Mouse (Mus musculus) brown adipose tissue, adult 24 weeks (tissue): ENCODE results near the gene Gcgr. TPM values are rescaled to one million over a fixed set of nuclear protein-coding genes. Genes with fewer than 3 reads are reported as not detected.
"Not testable (repeated sequence)": the region's sequence is repeated elsewhere in the genome, so short reads cannot be mapped to it uniquely, and the experiment has no call there.

Experiments used
- H3K27ac ChIP-seq: fragments of 200-500 bp; replicated peaks from 2 replicates; pipeline ENCODE4 v1.5.1; 2012; ENCODE audit warnings: low read depth, mild to moderate bottlenecking, low read length
- H3K4me1 ChIP-seq: fragments of 200-500 bp; 2 replicates; pipeline ENCODE4 v1.6.1; 2012; ENCODE audit warnings: low read length, mixed read lengths; ENCODE audit not compliant: control insufficient read depth, insufficient read depth, insufficient read length
- H3K4me3 ChIP-seq: fragments of 200-500 bp; 2 replicates; pipeline ENCODE4 v1.5.1; 2012; ENCODE audit warnings: low read depth, mild to moderate bottlenecking, low read length, moderate library complexity; ENCODE audit not compliant: insufficient read depth
- polyA plus RNA-seq: library from polyadenylated mRNA; stranded (reverse); fragments of >200 nt; gene quantifications from 2 replicates; pipeline ENCODE4 v1.2.4, GENCODE M21; 2012; ENCODE audit not compliant: missing spikeins, insufficient read depth, insufficient read length

The Gcgr gene
- polyA plus RNA-seq, 1 experiment: not detected

DNA sequence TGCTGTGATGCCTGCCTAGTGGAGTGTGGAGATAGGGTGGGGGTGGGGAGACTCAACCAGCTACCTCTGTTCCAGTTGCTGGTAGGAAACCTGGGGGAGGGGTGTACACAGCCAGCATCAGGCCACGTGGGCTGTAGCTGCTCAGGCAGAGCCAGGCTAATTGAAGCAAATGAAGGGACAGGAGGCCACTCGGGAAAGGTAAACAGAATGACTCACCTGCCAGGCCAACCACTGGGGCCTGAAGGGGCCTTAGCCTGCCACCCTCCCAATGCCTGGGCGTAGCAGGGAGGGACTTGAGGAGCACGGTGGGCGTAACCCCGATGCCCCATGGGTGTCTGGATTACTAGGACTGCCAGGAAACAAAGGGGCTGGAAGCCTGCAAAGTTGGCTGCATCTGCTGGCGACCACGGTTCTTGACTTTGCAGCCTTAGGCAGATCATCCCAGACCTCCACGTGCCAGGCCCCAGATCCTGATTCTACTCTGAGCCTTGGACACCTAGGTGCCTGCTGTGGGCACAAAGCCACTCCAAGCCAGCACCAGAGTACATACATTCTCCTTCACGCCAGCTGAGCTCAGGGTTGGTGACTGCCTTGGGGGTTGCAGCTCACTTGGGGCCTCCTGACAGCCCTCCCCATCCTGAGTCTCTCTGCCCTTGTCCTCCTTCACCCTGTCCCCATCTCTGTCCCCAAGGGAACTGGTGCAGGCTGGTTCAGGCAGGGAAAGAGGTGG lies 9.0 kb downstream of the Gcgr start:
- Histone ChIP-seq H3K4me3 (no peak overlapping the region), H3K27ac (no peak overlapping the region), H3K4me1 (0 out of 2 replicates have a peak, but pooled peaks cover 3% of the 10 kb centered on the region)

GRCm38 (mm10) chr11:120541907-120542306 lies 11.4 kb downstream of the Gcgr start:
- H3K4me3 ChIP-seq: no peak overlapping the region
- H3K4me1 ChIP-seq: 0 out of 2 replicates have a peak, but pooled peaks cover 3% of the 10 kb centered on the region
- no peak overlapping the region for H3K27ac ChIP-seq

- no peak overlapping the region for H3K4me3 ChIP-seq
- H3K27ac ChIP-seq: no peak overlapping the region
- 0 out of 2 replicates have a peak, but pooled peaks cover 3% of the 10 kb centered on the region for H3K4me1 ChIP-seq
Observed at GRCm38 (mm10) chr11:120542376-120542775, 11.9 kb downstream of the Gcgr start.

DNA sequence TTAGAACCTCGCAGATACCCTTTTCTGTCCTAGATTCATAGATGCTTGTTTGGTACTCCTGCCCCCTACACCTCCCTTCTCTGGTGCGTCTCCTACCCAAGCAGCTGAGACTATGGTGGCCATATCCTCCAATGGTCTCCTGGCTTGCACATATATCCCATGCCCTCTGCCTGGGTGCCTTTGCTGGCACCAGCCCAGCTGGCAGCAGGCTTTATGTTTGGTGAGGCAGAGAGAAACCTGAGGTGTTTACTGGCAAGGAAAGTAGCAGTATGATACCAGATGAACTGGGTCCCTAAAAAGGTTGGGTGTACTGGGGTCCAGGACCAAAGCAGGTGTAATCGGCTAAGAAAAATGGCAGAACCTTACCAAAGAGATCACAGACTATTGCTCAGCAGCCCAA lies 15.5 kb downstream of the Gcgr start:
- no peak overlapping the region for H3K4me3 ChIP-seq
- H3K4me1 ChIP-seq: peaks cover 9% of the 10 kb centered on the region; the same call in 1 of the 2 replicates
- H3K27ac ChIP-seq: no peak overlapping the region

DNA sequence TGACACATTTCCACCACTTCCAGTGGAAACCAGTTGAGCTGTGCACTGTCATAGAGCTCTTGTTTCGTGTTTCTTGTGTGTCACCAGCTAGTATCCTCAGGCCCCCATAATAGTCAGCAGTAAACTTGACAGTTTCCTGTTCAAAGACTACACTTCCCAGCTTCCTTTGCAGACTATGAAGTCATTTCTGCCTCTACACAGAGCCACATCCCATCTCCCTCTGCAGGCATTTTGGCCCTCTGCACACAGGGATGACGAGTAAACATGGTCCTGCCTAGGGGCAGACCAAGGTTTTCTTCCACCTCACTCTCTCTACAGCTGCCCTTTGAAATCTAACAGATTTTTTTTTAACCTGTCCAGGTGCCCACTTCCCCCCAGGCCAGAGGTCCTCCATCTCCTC lies 17.0 kb downstream of the Gcgr start:
- Histone ChIP-seq H3K4me1 (peaks cover 6% of the 10 kb centered on the region; the same call in 1 of the 2 replicates), H3K27ac (no peak overlapping the region), H3K4me3 (no peak overlapping the region)

DNA sequence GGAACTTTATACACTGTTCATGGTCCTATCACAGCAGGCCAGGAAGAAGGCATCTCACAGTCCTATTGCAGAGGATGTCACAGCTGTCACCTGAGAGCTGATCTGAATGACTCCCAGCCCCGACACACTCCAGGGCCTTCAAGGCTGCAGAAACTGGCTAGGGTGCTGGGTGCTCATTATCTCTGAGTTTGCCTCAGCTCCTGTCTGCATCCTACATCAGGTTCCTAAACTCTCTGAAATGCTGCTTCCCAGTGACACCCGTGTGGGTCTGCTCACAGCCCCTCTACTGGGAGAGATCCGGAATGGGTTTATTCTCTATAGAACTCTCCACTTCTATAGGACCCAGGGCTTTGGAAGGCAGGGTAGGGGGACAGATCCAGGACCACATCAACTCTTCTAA lies 17.7 kb downstream of the Gcgr start:
- Histone ChIP-seq H3K27ac (no peak overlapping the region), H3K4me3 (peak overlapping the region; percentile 77), H3K4me1 (peaks cover 6% of the 10 kb centered on the region; the same call in 1 of the 2 replicates)

- Histone ChIP-seq H3K4me1 (peaks cover 6% of the 10 kb centered on the region; the same call in 1 of the 2 replicates), H3K27ac (peak overlapping the region; percentile 65), H3K4me3 (peak overlapping the region; percentile 77)
Observed at GRCm38 (mm10) chr11:120548786-120549167, 18.3 kb downstream of the Gcgr start.

DNA sequence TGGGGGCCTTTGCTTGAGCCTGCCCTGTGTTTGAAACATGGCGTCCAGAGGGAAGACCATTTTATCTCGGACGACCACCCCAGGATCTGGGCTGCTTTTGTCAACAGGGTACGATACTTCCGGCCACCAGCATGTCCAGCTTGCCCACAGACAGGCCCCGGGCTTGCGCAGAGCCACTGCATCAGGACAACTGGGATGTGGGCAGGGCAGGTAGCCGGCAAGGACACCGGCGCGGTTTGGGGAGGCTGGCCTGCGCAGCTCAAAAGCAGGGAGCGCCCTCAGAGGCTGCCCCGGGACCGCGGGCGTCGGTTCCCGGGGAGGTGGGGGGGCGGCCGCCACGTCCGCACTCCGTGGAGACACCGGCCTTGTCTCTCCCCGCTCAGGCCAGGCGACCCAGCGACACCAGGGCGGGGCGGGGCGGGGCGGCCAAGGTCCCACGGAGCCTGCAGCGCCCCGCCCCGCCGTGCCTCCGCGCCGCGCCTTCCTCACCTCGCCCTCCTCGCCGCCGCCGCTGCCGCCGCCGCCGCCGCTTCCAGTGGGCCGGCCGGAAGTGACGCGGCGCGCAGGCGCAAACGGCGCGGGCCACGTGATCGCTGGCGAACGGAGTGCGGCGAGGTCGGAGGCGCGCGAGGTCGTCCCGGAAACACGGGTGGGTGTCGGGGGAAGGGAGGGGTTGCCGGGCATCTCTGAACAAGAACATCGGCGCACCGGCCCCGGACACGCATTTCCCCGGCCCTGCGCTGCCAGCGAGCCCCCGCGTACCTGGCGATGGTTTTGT lies 18.9 kb downstream of the Gcgr start, which contains the start of gene Mcrip1:
Gene Mcrip1, minus strand, starts transcription at position 560 of the 778 bp plus-strand sequence.
- peak within 1 kb of the TSS; percentile 75 for H3K27ac ChIP-seq
- peaks cover 6% of the 10 kb centered on the region; the same call in 1 of the 2 replicates for H3K4me1 ChIP-seq
- peak within 1 kb of the TSS; percentile 77 for H3K4me3 ChIP-seq

- H3K4me3 ChIP-seq: peak overlapping the region; percentile 69
Observed at GRCm38 (mm10) chr11:120549986-120550809, 19.7 kb downstream of the Gcgr start.

GRCm38 (mm10) chr11:120550810-120551440 lies 20.4 kb downstream of the Gcgr start, which contains the start of gene Ppp1r27:
Gene Ppp1r27, minus strand, starts transcription at chr11:120551132.
- H3K27ac ChIP-seq: peak within 1 kb of the TSS; percentile 75
- H3K4me3 ChIP-seq: peak within 1 kb of the TSS; percentile 69
- H3K4me1 ChIP-seq: peaks cover 6% of the 10 kb centered on the region; the same call in 1 of the 2 replicates

More at GRCm38 (mm10) chr11:120549986-120550809, 19.7 kb downstream of the Gcgr start:
- peak overlapping the region; percentile 75 for H3K27ac ChIP-seq
- peaks cover 6% of the 10 kb centered on the region; the same call in 1 of the 2 replicates for H3K4me1 ChIP-seq

GRCm38 (mm10) chr11:120552736-120553135 lies 22.2 kb downstream of the Gcgr start:
- H3K4me3 ChIP-seq: no peak overlapping the region
- H3K27ac ChIP-seq: no peak overlapping the region
- H3K4me1 ChIP-seq: peaks cover 6% of the 10 kb centered on the region; the same call in 1 of the 2 replicates

DNA sequence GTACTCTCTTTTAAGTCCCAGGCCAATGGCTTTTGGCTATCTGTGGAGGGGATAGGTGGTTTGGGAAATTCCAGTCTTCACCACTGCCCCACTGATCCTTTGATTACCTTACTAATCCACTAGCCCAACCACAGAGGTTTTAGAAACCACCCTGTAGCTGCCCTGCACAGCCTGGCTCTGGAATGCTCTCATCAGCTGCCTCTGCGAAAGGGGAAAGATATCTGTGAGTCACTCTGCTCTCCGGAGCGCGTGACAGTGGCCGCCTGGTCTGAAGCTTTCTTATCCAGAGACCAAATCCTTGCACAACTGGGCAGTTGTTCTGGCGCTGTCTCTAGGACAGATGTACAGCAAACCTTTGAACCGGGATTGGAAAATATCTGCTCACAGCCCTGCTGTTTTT lies 24.3 kb downstream of the Gcgr start:
- Histone ChIP-seq H3K27ac (no peak overlapping the region), H3K4me1 (peaks cover 4% of the 10 kb centered on the region; the same call in 1 of the 2 replicates), H3K4me3 (no peak overlapping the region)

GRCm38 (mm10) chr11:120555260-120555659 lies 24.8 kb downstream of the Gcgr start:
- H3K27ac ChIP-seq: no peak overlapping the region
- H3K4me3 ChIP-seq: no peak overlapping the region
- peaks cover under 1% of the 10 kb centered on the region; the same call in 1 of the 2 replicates for H3K4me1 ChIP-seq

GRCm38 (mm10) chr11:120558843-120559242 lies 28.3 kb downstream of the Gcgr start:
- H3K4me3 ChIP-seq, H3K27ac ChIP-seq, H3K4me1 ChIP-seq: not testable (repeated sequence)
